Mouse (Mus musculus): Measurements from ENCODE around the gene Ptprs. TPM values are rescaled to one million over a fixed set of nuclear protein-coding genes. Genes with fewer than 3 reads are reported as not detected.

Ptprs gene
- polyA plus RNA-seq, 1 experiment from 2014 or later: 210 TPM

- Histone ChIP-seq H3K27ac (ENCODE audit: low read depth, low read length) (no peak overlapping the region), H3K4me3 (ENCODE audit: low read depth, low read length) (no peak overlapping the region), H3K4me2 (ENCODE audit: low read depth, low read length, severe bottlenecking) (no peak overlapping the region), H3K9ac (ENCODE audit: low read length) (no peak overlapping the region), H3K36me3 (ENCODE audit: control insufficient read depth, insufficient read depth, low read length) (peaks cover 20% of the 10 kb centered on the region), H3K4me1 (replicated peaks; ENCODE audit: control insufficient read depth, insufficient read depth, low read length) (peaks cover 12% of the 10 kb centered on the region), H3K9me3 (ENCODE audit: control insufficient read depth, low read length) (no peaks in the 10 kb centered on the region), H3K27me3 (ENCODE audit: control insufficient read depth, insufficient read depth, low read length) (no peaks in the 10 kb centered on the region)
- ATAC-seq (replicated peaks; ENCODE audit: low FRiP score): 0 out of 2 replicates have a peak, but pooled peaks have one; percentile 3
- WGBS: 59% methylated on average over 8 of the region's 8 CpGs
- no peak for DNase-seq (ENCODE audit: low spot score)
Measured at GRCm38 (mm10) chr17:56407379-56407778, 68.9 kb downstream of the Ptprs start.

DNA sequence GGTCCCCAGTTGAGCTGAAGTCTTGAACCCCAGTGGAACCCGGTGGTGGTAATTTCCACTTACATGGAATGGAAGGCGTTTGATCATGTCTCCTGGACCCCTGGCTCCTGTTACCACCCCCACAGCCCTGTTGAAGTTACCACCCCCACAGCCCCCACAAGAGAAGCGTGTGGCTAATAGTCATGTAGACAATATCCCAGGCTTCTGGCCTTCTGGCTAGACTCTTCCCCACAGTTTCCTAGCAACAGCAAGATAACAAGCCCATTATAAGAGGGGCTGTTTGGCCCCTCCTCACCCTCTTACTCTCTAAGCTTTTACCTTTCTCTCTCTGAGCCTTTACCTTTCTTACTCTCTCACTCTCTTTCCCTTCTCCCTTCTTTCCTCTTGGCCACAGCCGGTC, 69.4 kb downstream of the Ptprs start:
- peaks cover 16% of the 10 kb centered on the region for H3K36me3 ChIP-seq (ENCODE audit: control insufficient read depth, insufficient read depth, low read length)
- DNase-seq (ENCODE audit: low spot score) (no peak), ATAC-seq (replicated peaks; ENCODE audit: low FRiP score) (no peak)
- 67% methylated on average over 4 of the region's 4 CpGs for WGBS
- no peak overlapping the region for H3K9ac ChIP-seq (ENCODE audit: low read length)
- H3K4me1 ChIP-seq (replicated peaks; ENCODE audit: control insufficient read depth, insufficient read depth, low read length): peaks cover 12% of the 10 kb centered on the region
- no peak overlapping the region for H3K27ac ChIP-seq (ENCODE audit: low read depth, low read length)
- no peaks in the 10 kb centered on the region for H3K27me3 ChIP-seq (ENCODE audit: control insufficient read depth, insufficient read depth, low read length)
- H3K4me2 ChIP-seq (ENCODE audit: low read depth, low read length, severe bottlenecking): no peak overlapping the region
- no peaks in the 10 kb centered on the region for H3K9me3 ChIP-seq (ENCODE audit: control insufficient read depth, low read length)
- no peak overlapping the region for H3K4me3 ChIP-seq (ENCODE audit: low read depth, low read length)

GRCm38 (mm10) chr17:56405856-56406840, 70.1 kb downstream of the Ptprs start:
- Histone ChIP-seq H3K36me3 (ENCODE audit: control insufficient read depth, insufficient read depth, low read length) (peaks cover 12% of the 10 kb centered on the region), H3K4me2 (ENCODE audit: low read depth, low read length, severe bottlenecking) (no peak overlapping the region), H3K4me3 (ENCODE audit: low read depth, low read length) (no peak overlapping the region), H3K4me1 (replicated peaks; ENCODE audit: control insufficient read depth, insufficient read depth, low read length) (peaks cover 12% of the 10 kb centered on the region), H3K27me3 (ENCODE audit: control insufficient read depth, insufficient read depth, low read length) (no peaks in the 10 kb centered on the region), H3K9ac (ENCODE audit: low read length) (no peak overlapping the region), H3K27ac (ENCODE audit: low read depth, low read length) (no peak overlapping the region), H3K9me3 (ENCODE audit: control insufficient read depth, low read length) (no peaks in the 10 kb centered on the region)
- no peak for DNase-seq (ENCODE audit: low spot score)
- ATAC-seq (replicated peaks; ENCODE audit: low FRiP score): no peak
- 91% methylated on average over 14 of the region's 14 CpGs for WGBS

- H3K4me3 ChIP-seq (ENCODE audit: low read depth, low read length): no peak overlapping the region
- peaks cover 12% of the 10 kb centered on the region for H3K4me1 ChIP-seq (replicated peaks; ENCODE audit: control insufficient read depth, insufficient read depth, low read length)
- H3K4me2 ChIP-seq (ENCODE audit: low read depth, low read length, severe bottlenecking): no peak overlapping the region
- WGBS: 92% methylated on average over 3 of the region's 3 CpGs
- ATAC-seq (replicated peaks; ENCODE audit: low FRiP score) (no peak), DNase-seq (ENCODE audit: low spot score) (no peak)
- H3K27ac ChIP-seq (ENCODE audit: low read depth, low read length): no peak overlapping the region
- H3K27me3 ChIP-seq (ENCODE audit: control insufficient read depth, insufficient read depth, low read length): no peaks in the 10 kb centered on the region
- no peaks in the 10 kb centered on the region for H3K9me3 ChIP-seq (ENCODE audit: control insufficient read depth, low read length)
- peaks cover 7% of the 10 kb centered on the region; the same call in 1 of the 2 replicates for H3K36me3 ChIP-seq (ENCODE audit: control insufficient read depth, insufficient read depth, low read length)
- no peak overlapping the region for H3K9ac ChIP-seq (ENCODE audit: low read length)
Measured at GRCm38 (mm10) chr17:56405341-56405740, 70.9 kb downstream of the Ptprs start.

DNA sequence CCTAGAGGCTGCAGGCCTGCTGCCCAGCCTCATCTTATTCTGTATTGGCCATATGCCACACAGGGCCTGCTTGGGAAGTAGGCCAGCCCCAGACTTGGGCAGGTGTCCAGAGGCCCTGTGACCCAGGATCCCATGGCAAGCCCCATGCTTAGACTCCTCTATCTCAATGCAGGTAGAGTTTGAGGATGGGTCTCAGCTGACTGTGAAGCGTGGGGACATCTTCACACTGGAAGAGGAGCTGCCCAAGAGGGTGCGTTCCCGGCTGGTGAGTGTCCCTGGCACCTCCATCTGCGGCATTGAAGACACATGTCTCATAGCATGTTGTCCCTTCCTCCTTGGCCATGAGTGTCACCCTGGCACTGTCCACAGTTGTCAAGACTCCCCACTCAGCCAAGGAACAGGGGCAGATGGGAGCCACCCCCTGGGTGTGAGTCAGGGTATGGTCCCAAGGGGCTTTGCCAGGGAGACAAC, 75.2 kb downstream of the Ptprs start:
- no peak overlapping the region for H3K27ac ChIP-seq (ENCODE audit: low read depth, low read length)
- no peaks in the 10 kb centered on the region for H3K27me3 ChIP-seq (ENCODE audit: control insufficient read depth, insufficient read depth, low read length)
- no peak overlapping the region for H3K9ac ChIP-seq (ENCODE audit: low read length)
- H3K36me3 ChIP-seq (ENCODE audit: control insufficient read depth, insufficient read depth, low read length): peaks cover 18% of the 10 kb centered on the region; the same call in 1 of the 2 replicates
- H3K4me1 ChIP-seq (replicated peaks; ENCODE audit: control insufficient read depth, insufficient read depth, low read length): no peaks in the 10 kb centered on the region
- ATAC-seq (replicated peaks; ENCODE audit: low FRiP score): no peak
- H3K9me3 ChIP-seq (ENCODE audit: control insufficient read depth, low read length): no peaks in the 10 kb centered on the region
- WGBS: 100% methylated on average over 4 of the region's 4 CpGs
- no peak overlapping the region for H3K4me3 ChIP-seq (ENCODE audit: low read depth, low read length)
- H3K4me2 ChIP-seq (ENCODE audit: low read depth, low read length, severe bottlenecking): no peak overlapping the region
- no peak for DNase-seq (ENCODE audit: low spot score)

DNA sequence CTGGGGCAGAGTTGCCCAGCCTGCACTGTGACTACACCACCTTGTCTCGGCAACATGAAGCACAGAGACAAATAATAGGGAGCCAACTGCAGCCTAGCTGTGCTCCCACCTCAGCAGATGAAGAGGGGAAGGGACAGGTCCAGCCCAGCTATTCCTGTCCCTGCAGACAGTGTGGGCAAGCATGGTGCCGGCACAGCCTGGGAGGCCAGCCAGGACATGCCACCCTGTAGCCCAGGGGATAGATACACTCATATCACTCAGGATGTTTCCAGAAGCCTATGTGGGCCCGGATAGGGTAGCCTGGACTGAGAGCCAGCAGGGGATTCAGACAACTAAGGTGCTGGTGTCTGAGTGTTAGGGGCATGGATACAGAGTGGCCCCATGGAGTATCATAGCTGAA, 76.1 kb downstream of the Ptprs start:
- WGBS: 100% methylated on average over 3 of the region's 3 CpGs

DNA sequence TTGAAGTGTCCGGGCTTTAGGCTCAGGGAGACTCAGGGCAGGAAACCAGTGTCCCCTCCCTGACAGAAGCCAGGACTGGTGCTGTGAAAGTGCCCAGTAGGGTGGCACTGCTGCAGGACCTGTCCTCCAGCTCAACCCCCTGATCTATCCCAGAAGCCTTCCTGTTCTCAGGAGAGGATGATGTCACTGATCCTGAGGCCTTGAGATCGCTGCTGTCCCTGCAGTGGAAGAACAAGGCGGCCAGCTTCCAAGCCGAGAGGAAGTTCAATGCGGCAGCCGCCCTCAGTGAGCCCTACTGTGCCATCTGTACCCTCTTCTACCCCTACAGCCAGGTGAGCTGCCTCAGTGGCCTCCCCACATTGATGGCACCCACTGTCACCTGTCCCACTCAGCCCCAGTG, 80.2 kb downstream of the Ptprs start:
- H3K4me3 ChIP-seq (ENCODE audit: low read depth, low read length): no peak overlapping the region
- peaks cover 11% of the 10 kb centered on the region; the same call in 1 of the 2 replicates for H3K36me3 ChIP-seq (ENCODE audit: control insufficient read depth, insufficient read depth, low read length)
- WGBS: 93% methylated on average over 6 of the region's 6 CpGs
- DNase-seq (ENCODE audit: low spot score): no peak
- no peak overlapping the region for H3K9ac ChIP-seq (ENCODE audit: low read length)
- H3K4me2 ChIP-seq (ENCODE audit: low read depth, low read length, severe bottlenecking): no peak overlapping the region
- ATAC-seq (replicated peaks; ENCODE audit: low FRiP score): no peak
- no peaks in the 10 kb centered on the region for H3K27me3 ChIP-seq (ENCODE audit: control insufficient read depth, insufficient read depth, low read length)
- no peak overlapping the region for H3K27ac ChIP-seq (ENCODE audit: low read depth, low read length)
- H3K9me3 ChIP-seq (ENCODE audit: control insufficient read depth, low read length): no peaks in the 10 kb centered on the region
- H3K4me1 ChIP-seq (replicated peaks; ENCODE audit: control insufficient read depth, insufficient read depth, low read length): no peaks in the 10 kb centered on the region

More for the DNA sequence above, 76.1 kb downstream of the Ptprs start:
- H3K4me2 ChIP-seq (ENCODE audit: low read depth, low read length, severe bottlenecking): no peak overlapping the region
- no peaks in the 10 kb centered on the region for H3K9me3 ChIP-seq (ENCODE audit: control insufficient read depth, low read length)
- DNase-seq (ENCODE audit: low spot score) (no peak), ATAC-seq (replicated peaks; ENCODE audit: low FRiP score) (no peak)
- H3K27me3 ChIP-seq (ENCODE audit: control insufficient read depth, insufficient read depth, low read length): no peaks in the 10 kb centered on the region
- no peak overlapping the region for H3K4me3 ChIP-seq (ENCODE audit: low read depth, low read length)
- peaks cover 18% of the 10 kb centered on the region; the same call in 1 of the 2 replicates for H3K36me3 ChIP-seq (ENCODE audit: control insufficient read depth, insufficient read depth, low read length)
- no peak overlapping the region for H3K9ac ChIP-seq (ENCODE audit: low read length)
- no peaks in the 10 kb centered on the region for H3K4me1 ChIP-seq (replicated peaks; ENCODE audit: control insufficient read depth, insufficient read depth, low read length)
- no peak overlapping the region for H3K27ac ChIP-seq (ENCODE audit: low read depth, low read length)

DNA sequence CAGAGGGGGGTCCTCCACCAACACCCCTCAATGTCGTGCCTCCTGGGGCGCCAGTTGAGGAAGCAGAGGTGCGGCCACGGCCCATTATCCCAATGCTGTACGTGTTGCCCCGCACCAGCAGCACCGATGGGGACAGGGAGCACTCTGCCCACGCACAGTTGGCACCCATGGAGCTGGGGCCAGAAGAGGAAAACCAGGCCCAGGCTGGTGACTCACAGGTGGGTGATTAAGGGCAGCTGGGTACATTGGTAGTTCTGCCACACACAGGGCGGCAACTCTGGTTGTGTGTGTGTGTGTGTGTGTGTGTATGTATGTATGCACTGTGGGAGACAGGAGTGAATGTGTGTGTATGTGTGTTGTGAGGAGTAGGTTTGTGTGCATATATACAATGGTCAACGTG, 82.4 kb downstream of the Ptprs start:
- no peaks in the 10 kb centered on the region for H3K27me3 ChIP-seq (ENCODE audit: control insufficient read depth, insufficient read depth, low read length)
- no peak overlapping the region for H3K4me3 ChIP-seq (ENCODE audit: low read depth, low read length)
- peaks cover 6% of the 10 kb centered on the region; the same call in 1 of the 2 replicates for H3K36me3 ChIP-seq (ENCODE audit: control insufficient read depth, insufficient read depth, low read length)
- H3K27ac ChIP-seq (ENCODE audit: low read depth, low read length): no peak overlapping the region
- DNase-seq (ENCODE audit: low spot score) (no peak), ATAC-seq (replicated peaks; ENCODE audit: low FRiP score) (no peak)
- no peak overlapping the region for H3K9ac ChIP-seq (ENCODE audit: low read length)
- 94% methylated on average over 10 of the region's 10 CpGs for WGBS
- no peak overlapping the region for H3K4me2 ChIP-seq (ENCODE audit: low read depth, low read length, severe bottlenecking)
- no peaks in the 10 kb centered on the region for H3K4me1 ChIP-seq (replicated peaks; ENCODE audit: control insufficient read depth, insufficient read depth, low read length)
- no peaks in the 10 kb centered on the region for H3K9me3 ChIP-seq (ENCODE audit: control insufficient read depth, low read length)
